Mouse (Mus musculus) R1 (cell line): ENCODE measurements around the gene Thumpd2.

ENCODE experiments used
- DNase-seq: peaks from one replicate; pipeline ENCODE4 v3.0.0-alpha.2; 2018; ENCODE audit warnings: low read depth, low spot score

The Thumpd2 gene

GRCm38 (mm10) chr17:81064979-81065311 lies at the start of gene Thumpd2:
Thumpd2 (minus strand) TSS chr17:81065082.
- peak; percentile 92 for DNase-seq

GRCm38 (mm10) chr17:81104237-81104636 lies 39.4 kb upstream of the Thumpd2 start:
- no peak for DNase-seq

GRCm38 (mm10) chr17:81102866-81103265 lies 38.0 kb upstream of the Thumpd2 start:
- no peak for DNase-seq

GRCm38 (mm10) chr17:81098444-81098843 lies 33.6 kb upstream of the Thumpd2 start:
- peak; percentile 46 for DNase-seq

- no peak for DNase-seq
Measured at GRCm38 (mm10) chr17:81096490-81096889, 31.6 kb upstream of the Thumpd2 start.

GRCm38 (mm10) chr17:81092794-81093193 lies 27.9 kb upstream of the Thumpd2 start:
- no peak for DNase-seq

- no peak for DNase-seq
Measured at GRCm38 (mm10) chr17:81088866-81089265, 24.0 kb upstream of the Thumpd2 start.

- DNase-seq: no peak
Measured at GRCm38 (mm10) chr17:81087735-81088134, 22.9 kb upstream of the Thumpd2 start.

GRCm38 (mm10) chr17:81064279-81064978 lies 453 bp downstream of the Thumpd2 start:
- peak; percentile 83 for DNase-seq

- DNase-seq: peak; percentile 31
Measured at GRCm38 (mm10) chr17:81063346-81063745, 1.5 kb downstream of the Thumpd2 start.

GRCm38 (mm10) chr17:81062349-81062871 lies 2.5 kb downstream of the Thumpd2 start:
- no peak for DNase-seq

GRCm38 (mm10) chr17:81056796-81057381 lies 8.0 kb downstream of the Thumpd2 start:
- no peak for DNase-seq

- DNase-seq: no peak
Measured at GRCm38 (mm10) chr17:81056035-81056434, 8.8 kb downstream of the Thumpd2 start.

GRCm38 (mm10) chr17:81055522-81055921 lies 9.4 kb downstream of the Thumpd2 start:
- DNase-seq: no peak

- no peak for DNase-seq
Measured at GRCm38 (mm10) chr17:81053274-81053673, 11.6 kb downstream of the Thumpd2 start.

GRCm38 (mm10) chr17:81047930-81048564 lies 16.8 kb downstream of the Thumpd2 start:
- DNase-seq: no peak

- DNase-seq: peak; percentile 60
Measured at GRCm38 (mm10) chr17:81045525-81046150, 19.2 kb downstream of the Thumpd2 start.

- DNase-seq: no peak
Measured at GRCm38 (mm10) chr17:81045115-81045514, 19.8 kb downstream of the Thumpd2 start.

GRCm38 (mm10) chr17:81044356-81044755 lies 20.5 kb downstream of the Thumpd2 start:
- DNase-seq: no peak

GRCm38 (mm10) chr17:81041662-81042061 lies 23.2 kb downstream of the Thumpd2 start:
- no peak for DNase-seq

GRCm38 (mm10) chr17:81038707-81039408 lies 26.0 kb downstream of the Thumpd2 start:
- DNase-seq: no peak

- no peak for DNase-seq
Measured at GRCm38 (mm10) chr17:81035354-81035753, 29.5 kb downstream of the Thumpd2 start.
